Mouse (Mus musculus) C2C12 (cell line): ENCODE results near the gene Ehhadh.

Source experiments
- CTCF ChIP-seq: IDR thresholded peaks from one replicate; pipeline ENCODE4 v1.5.1; 2011; ENCODE audit not compliant: control insufficient read depth, insufficient read depth, insufficient read length
- MAX ChIP-seq: IDR thresholded peaks from one replicate; pipeline ENCODE4 v1.6.1; 2011; ENCODE audit warnings: mild to moderate bottlenecking, control low read depth
- USF1 ChIP-seq: IDR thresholded peaks from one replicate; pipeline ENCODE4 v1.6.1; 2011; ENCODE audit warnings: low read depth, mild to moderate bottlenecking, control low read depth, moderate library complexity

GRCm38 (mm10) chr16:21790469-21790868 is 2.9 kb upstream of the Ehhadh start:
- TF ChIP-seq CTCF (no peak), USF1 (no peak), MAX (no peak)
